Mouse (Mus musculus): Measurements from ENCODE around the gene Arrb1. TPM values are rescaled to one million over a fixed set of nuclear protein-coding genes. Genes with fewer than 3 reads are reported as not detected.

The Arrb1 gene
- polyA plus RNA-seq, 1 experiment from 2014 or later = 14.8 TPM

GRCm38 (mm10) chr7:99585976-99586375, 50.7 kb downstream of the Arrb1 start:
- ATAC-seq = no peak
- Histone ChIP-seq H3K27me3 (0 out of 2 replicates have a peak, but pooled peaks cover 11% of the 10 kb centered on the region), H3K4me2 (replicated peaks) (no peak overlapping the region), H3K9ac (replicated peaks) (no peak overlapping the region), H3K36me3 (peaks cover 41% of the 10 kb centered on the region), H3K27ac (no peak overlapping the region), H3K4me1 (replicated peaks) (peaks cover 41% of the 10 kb centered on the region), H3K9me3 (no peaks in the 10 kb centered on the region), H3K4me3 (replicated peaks) (no peak overlapping the region)
- WGBS = 88% methylated on average over 8 of the region's 8 CpGs

GRCm38 (mm10) chr7:99590064-99590463, 54.8 kb downstream of the Arrb1 start:
- ATAC-seq = 0 out of 2 replicates have a peak, but pooled peaks have one; percentile 19
- H3K9ac ChIP-seq (replicated peaks) = no peak overlapping the region
- peaks cover 25% of the 10 kb centered on the region for H3K4me1 ChIP-seq (replicated peaks)
- no peak overlapping the region for H3K4me3 ChIP-seq (replicated peaks)
- H3K9me3 ChIP-seq = no peaks in the 10 kb centered on the region
- no peak overlapping the region for H3K27ac ChIP-seq
- no peak overlapping the region for H3K4me2 ChIP-seq (replicated peaks)
- 7% methylated on average over 3 of the region's 3 CpGs for WGBS
- 0 out of 2 replicates have a peak, but pooled peaks cover 11% of the 10 kb centered on the region for H3K27me3 ChIP-seq
- H3K36me3 ChIP-seq = peaks cover 70% of the 10 kb centered on the region

GRCm38 (mm10) chr7:99590646-99591045, 55.4 kb downstream of the Arrb1 start:
- WGBS = 65% methylated on average over 5 of the region's 5 CpGs
- Histone ChIP-seq H3K27ac (no peak overlapping the region), H3K9ac (replicated peaks) (0 out of 2 replicates have a peak overlapping the region, but pooled peaks have one; percentile 10), H3K36me3 (peaks cover 71% of the 10 kb centered on the region), H3K27me3 (0 out of 2 replicates have a peak, but pooled peaks cover 11% of the 10 kb centered on the region), H3K4me3 (replicated peaks) (no peak overlapping the region), H3K9me3 (no peaks in the 10 kb centered on the region), H3K4me1 (replicated peaks) (peaks cover 25% of the 10 kb centered on the region), H3K4me2 (replicated peaks) (no peak overlapping the region)
- peak; percentile 17; the same call in 1 of the 2 replicates for ATAC-seq

- Histone ChIP-seq H3K9me3 (no peaks in the 10 kb centered on the region), H3K27me3 (0 out of 2 replicates have a peak, but pooled peaks cover 11% of the 10 kb centered on the region), H3K36me3 (peaks cover 90% of the 10 kb centered on the region), H3K27ac (no peak overlapping the region), H3K4me3 (replicated peaks) (no peak overlapping the region), H3K9ac (replicated peaks) (no peak overlapping the region), H3K4me2 (replicated peaks) (no peak overlapping the region), H3K4me1 (replicated peaks) (peaks cover 7% of the 10 kb centered on the region)
- 93% methylated on average over 3 of the region's 3 CpGs for WGBS
- ATAC-seq = no peak
These were observed 57.4 kb downstream of the Arrb1 start for GRCm38 (mm10) chr7:99592669-99593068.

- H3K36me3 ChIP-seq = peaks cover 87% of the 10 kb centered on the region
- 91% methylated on average over 15 of the region's 15 CpGs for WGBS
These were observed 58.9 kb downstream of the Arrb1 start for GRCm38 (mm10) chr7:99593868-99594803.

GRCm38 (mm10) chr7:99598722-99599121, 63.5 kb downstream of the Arrb1 start:
- H3K27me3 ChIP-seq = no peaks in the 10 kb centered on the region
- WGBS = 73% methylated on average over 4 of the region's 4 CpGs
- H3K4me1 ChIP-seq (replicated peaks) = no peaks in the 10 kb centered on the region
- H3K9ac ChIP-seq (replicated peaks) = no peak overlapping the region
- H3K9me3 ChIP-seq = no peaks in the 10 kb centered on the region
- ATAC-seq = no peak
- H3K4me3 ChIP-seq (replicated peaks) = no peak overlapping the region
- no peak overlapping the region for H3K27ac ChIP-seq
- H3K36me3 ChIP-seq = peaks cover 92% of the 10 kb centered on the region
- H3K4me2 ChIP-seq (replicated peaks) = no peak overlapping the region

More at GRCm38 (mm10) chr7:99593868-99594803, 58.9 kb downstream of the Arrb1 start:
- 0 out of 2 replicates have a peak, but pooled peaks cover 2% of the 10 kb centered on the region for H3K27me3 ChIP-seq
- peaks cover 5% of the 10 kb centered on the region for H3K4me1 ChIP-seq (replicated peaks)
- H3K4me3 ChIP-seq (replicated peaks) = no peak overlapping the region
- ATAC-seq = no peak
- H3K27ac ChIP-seq = no peak overlapping the region
- H3K9me3 ChIP-seq = no peaks in the 10 kb centered on the region
- H3K4me2 ChIP-seq (replicated peaks) = no peak overlapping the region
- H3K9ac ChIP-seq (replicated peaks) = no peak overlapping the region

- H3K27ac ChIP-seq = no peak overlapping the region
- no peaks in the 10 kb centered on the region for H3K4me1 ChIP-seq (replicated peaks)
- no peak for ATAC-seq
- no peaks in the 10 kb centered on the region for H3K27me3 ChIP-seq
- no peaks in the 10 kb centered on the region for H3K9me3 ChIP-seq
- H3K4me2 ChIP-seq (replicated peaks) = no peak overlapping the region
- 84% methylated on average over 8 of the region's 8 CpGs for WGBS
- no peak overlapping the region for H3K9ac ChIP-seq (replicated peaks)
- peaks cover 52% of the 10 kb centered on the region for H3K36me3 ChIP-seq
- H3K4me3 ChIP-seq (replicated peaks) = no peak overlapping the region
These were observed 68.8 kb downstream of the Arrb1 start for GRCm38 (mm10) chr7:99603875-99604662.

GRCm38 (mm10) chr7:99605058-99605457, 69.8 kb downstream of the Arrb1 start:
- H3K36me3 ChIP-seq = peaks cover 46% of the 10 kb centered on the region
- ATAC-seq = no peak
- no peak overlapping the region for H3K4me2 ChIP-seq (replicated peaks)
- no peaks in the 10 kb centered on the region for H3K9me3 ChIP-seq
- H3K9ac ChIP-seq (replicated peaks) = no peak overlapping the region
- WGBS = 98% methylated on average over 2 of the region's 2 CpGs
- H3K4me3 ChIP-seq (replicated peaks) = no peak overlapping the region
- no peaks in the 10 kb centered on the region for H3K27me3 ChIP-seq
- H3K4me1 ChIP-seq (replicated peaks) = no peaks in the 10 kb centered on the region
- H3K27ac ChIP-seq = no peak overlapping the region

- no peaks in the 10 kb centered on the region for H3K27me3 ChIP-seq
- ATAC-seq = 0 out of 2 replicates have a peak, but pooled peaks have one; percentile 43
- H3K4me2 ChIP-seq (replicated peaks) = no peak overlapping the region
- no peak overlapping the region for H3K4me3 ChIP-seq (replicated peaks)
- no peaks in the 10 kb centered on the region for H3K9me3 ChIP-seq
- WGBS = 88% methylated on average over 11 of the region's 11 CpGs
- H3K4me1 ChIP-seq (replicated peaks) = no peaks in the 10 kb centered on the region
- no peak overlapping the region for H3K9ac ChIP-seq (replicated peaks)
- peaks cover 33% of the 10 kb centered on the region for H3K36me3 ChIP-seq
- H3K27ac ChIP-seq = no peak overlapping the region
These were observed 71.0 kb downstream of the Arrb1 start for GRCm38 (mm10) chr7:99606303-99606702.

GRCm38 (mm10) chr7:99606766-99607165, 71.5 kb downstream of the Arrb1 start:
- H3K9ac ChIP-seq (replicated peaks) = no peak overlapping the region
- H3K4me3 ChIP-seq (replicated peaks) = no peak overlapping the region
- H3K27me3 ChIP-seq = no peaks in the 10 kb centered on the region
- H3K27ac ChIP-seq = no peak overlapping the region
- no peaks in the 10 kb centered on the region for H3K4me1 ChIP-seq (replicated peaks)
- peaks cover 29% of the 10 kb centered on the region for H3K36me3 ChIP-seq
- WGBS = 66% methylated on average over 3 of the region's 3 CpGs
- no peaks in the 10 kb centered on the region for H3K9me3 ChIP-seq
- H3K4me2 ChIP-seq (replicated peaks) = no peak overlapping the region
- no peak for ATAC-seq

- Histone ChIP-seq H3K27ac (no peak overlapping the region), H3K4me1 (replicated peaks) (no peaks in the 10 kb centered on the region), H3K4me3 (replicated peaks) (no peak overlapping the region), H3K36me3 (peaks cover 20% of the 10 kb centered on the region), H3K27me3 (no peaks in the 10 kb centered on the region), H3K9me3 (no peaks in the 10 kb centered on the region), H3K4me2 (replicated peaks) (no peak overlapping the region), H3K9ac (replicated peaks) (no peak overlapping the region)
- WGBS = 71% methylated on average over 2 of the region's 2 CpGs
- ATAC-seq = no peak
These were observed 72.4 kb downstream of the Arrb1 start for GRCm38 (mm10) chr7:99607632-99608031.

GRCm38 (mm10) chr7:99618264-99618663, 83.0 kb downstream of the Arrb1 start:
- Histone ChIP-seq H3K27me3 (peaks cover 17% of the 10 kb centered on the region; the same call in 1 of the 2 replicates), H3K4me1 (replicated peaks) (peaks cover 6% of the 10 kb centered on the region; the same call in 1 of the 2 replicates), H3K9me3 (no peaks in the 10 kb centered on the region), H3K9ac (replicated peaks) (no peak overlapping the region), H3K4me2 (replicated peaks) (no peak overlapping the region), H3K4me3 (replicated peaks) (no peak overlapping the region), H3K27ac (no peak overlapping the region), H3K36me3 (no peaks in the 10 kb centered on the region)
- WGBS = 83% methylated on average over 2 of the region's 2 CpGs
- ATAC-seq = no peak

All from midbrain, embryonic 13.5 days (tissue).